Mouse (Mus musculus) frontal cortex, adult 2 months (tissue): ENCODE data around the gene Clec16a. TPM values are rescaled to one million over a fixed set of nuclear protein-coding genes. Genes with fewer than 3 reads are reported as not detected.

Experiments used
- DNase-seq, 2 experiments: peaks; one replicate each; pipeline ENCODE4 v3.0.0; 2022; ENCODE audit warnings: low spot score in 1 of 2; ENCODE audit errors: extremely low spot score in 1 of 2
- polyA plus RNA-seq: library from polyadenylated mRNA; depleted of rRNA; stranded (reverse); fragments of >200 nt; gene quantifications from 2 replicates; pipeline ENCODE4 v1.2.3, GENCODE M21; 2012; rRNA removed

Clec16a gene
- polyA plus RNA-seq: 44.2 and 48.6 TPM in 2 replicates

DNA sequence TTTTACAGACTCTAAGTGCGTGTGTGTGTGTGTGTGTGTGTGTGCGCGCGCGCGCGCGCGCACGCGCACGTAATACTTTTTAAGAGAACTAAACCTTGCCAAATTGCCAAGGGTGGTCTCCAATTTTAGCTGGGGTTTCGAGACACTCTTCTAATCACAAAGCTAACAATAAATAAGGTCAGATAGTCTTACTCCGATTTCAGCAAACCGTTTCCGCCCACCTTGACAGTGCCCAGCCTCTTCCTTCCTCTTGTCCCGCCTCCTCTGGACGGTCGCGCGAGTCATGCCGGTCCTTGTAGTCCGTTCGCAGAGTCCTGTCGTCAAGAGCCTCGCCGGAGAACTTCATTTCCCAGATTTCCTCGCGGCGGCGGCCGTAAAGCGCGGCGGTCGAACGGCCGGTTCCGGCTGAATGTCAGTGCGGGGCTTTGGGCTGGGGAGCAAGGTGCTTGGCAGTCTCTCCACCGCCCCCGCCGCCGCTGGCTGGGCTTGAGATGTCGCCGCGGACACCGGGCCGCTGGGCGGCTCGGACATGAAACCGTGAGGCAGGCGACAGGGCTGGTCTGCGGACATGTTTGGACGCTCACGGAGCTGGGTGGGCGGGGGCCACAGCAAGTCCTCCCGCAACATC is at the start of gene Clec16a:
TSS of gene Clec16a (plus strand) at position 345 of the 628 bp plus-strand sequence.
- DNase-seq: peak; percentile 95 to 97

DNA sequence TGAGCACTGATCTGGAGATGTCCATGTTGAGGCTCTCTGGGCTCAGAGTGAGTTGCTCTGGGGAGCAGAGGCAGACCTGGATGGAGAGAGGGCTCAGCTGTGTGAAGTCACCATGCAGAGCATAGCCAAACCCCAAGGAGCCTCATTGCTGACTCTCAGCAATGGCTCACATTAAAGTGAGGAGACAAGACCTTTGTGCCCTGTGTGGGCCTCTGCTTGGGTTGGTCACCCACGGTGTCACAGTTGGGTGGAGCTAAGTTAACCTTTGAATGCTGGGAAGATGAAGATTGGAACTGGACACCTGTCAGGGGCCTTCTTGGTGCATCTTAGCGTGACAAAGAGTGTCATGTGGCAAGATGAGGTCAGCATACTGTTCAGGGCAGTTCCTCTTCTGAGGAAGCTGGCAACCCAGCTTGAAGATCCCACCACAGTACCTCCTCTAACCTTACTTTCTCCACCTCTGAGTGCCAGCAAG is 49.3 kb upstream of the Clec16a start:
- no peak for DNase-seq

DNA sequence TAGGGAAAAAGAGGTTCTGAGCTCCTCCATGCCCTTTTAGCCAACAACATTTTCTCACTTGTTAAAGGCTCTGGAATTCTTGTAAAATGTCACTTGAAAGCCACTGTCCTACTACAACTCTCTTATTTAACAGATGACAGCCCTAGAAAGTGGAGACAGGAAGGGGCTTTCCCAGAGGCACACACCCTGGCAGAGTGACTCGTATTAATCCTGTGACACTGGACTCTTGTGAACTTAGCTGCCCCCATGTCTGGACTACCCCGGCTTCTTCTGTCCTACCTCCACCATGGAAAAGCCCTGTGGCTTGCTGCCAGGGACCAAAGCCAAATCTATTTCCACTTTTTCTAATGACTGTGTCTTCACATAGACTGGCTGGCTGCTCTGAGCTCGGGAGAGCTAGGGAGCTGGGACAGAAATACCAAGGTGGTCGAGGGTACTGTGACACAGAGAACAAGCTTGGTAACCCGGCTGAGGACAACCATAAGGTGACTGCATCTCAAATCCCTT is 47.0 kb upstream of the Clec16a start:
- no peak for DNase-seq

DNA sequence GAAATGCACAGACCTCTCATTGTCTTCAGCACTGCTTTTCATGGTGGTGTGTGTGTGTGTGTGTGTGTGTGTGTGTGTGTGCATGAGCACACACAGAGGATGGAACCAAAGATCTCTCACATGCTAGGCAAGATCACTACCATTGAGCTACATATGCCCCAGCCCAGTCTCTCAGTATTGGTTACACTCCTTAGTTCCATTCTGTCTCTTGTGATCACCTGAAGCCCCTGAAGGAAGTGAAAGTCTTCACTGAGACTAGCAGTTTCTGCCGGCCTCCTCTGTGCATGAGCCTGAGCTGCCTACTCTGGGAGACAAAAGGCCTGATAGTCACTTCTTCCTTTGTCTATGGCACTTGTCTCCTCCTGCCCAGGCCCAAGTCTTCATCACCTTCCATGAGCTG is 46.0 kb upstream of the Clec16a start:
- DNase-seq: no peak

DNA sequence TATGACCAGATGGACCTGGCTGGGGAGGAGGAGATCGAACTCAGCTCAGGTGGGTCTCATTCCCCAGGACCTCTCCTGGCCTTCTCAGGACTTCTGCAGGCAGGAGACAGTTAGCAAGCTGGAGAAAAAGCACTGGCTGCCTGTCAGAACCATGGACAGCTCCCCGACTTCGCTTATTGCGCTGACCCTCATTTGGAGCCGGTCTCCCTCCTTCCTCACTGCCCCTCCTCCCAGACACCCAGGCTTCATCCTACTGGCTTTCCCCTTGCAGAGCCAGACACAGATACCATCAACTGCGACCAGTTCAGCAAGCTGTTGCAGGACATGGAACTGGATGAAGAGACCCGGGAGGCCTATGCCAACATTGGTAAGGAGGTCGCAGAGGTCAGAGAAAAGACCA is 43.3 kb upstream of the Clec16a start:
- no peak for DNase-seq

DNA sequence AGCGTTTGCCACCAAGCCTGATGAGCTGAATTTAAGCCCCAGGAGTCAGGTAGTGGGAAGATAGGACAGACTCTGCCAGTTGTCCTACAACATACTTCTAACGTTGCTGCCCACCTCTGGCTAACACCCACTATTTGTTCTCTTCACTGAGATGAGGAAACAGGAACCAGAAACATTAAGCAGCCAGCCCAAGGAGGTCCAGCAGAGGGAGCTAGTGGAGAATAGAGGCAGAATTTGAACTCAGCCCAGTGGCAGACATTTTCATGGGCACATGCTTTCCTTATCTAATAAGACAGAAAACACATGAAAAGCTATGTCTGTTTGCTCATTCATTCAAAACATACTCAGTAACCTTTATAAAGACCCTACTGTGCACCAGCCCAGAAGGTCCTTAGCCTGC is 42.1 kb upstream of the Clec16a start:
- DNase-seq: no peak

DNA sequence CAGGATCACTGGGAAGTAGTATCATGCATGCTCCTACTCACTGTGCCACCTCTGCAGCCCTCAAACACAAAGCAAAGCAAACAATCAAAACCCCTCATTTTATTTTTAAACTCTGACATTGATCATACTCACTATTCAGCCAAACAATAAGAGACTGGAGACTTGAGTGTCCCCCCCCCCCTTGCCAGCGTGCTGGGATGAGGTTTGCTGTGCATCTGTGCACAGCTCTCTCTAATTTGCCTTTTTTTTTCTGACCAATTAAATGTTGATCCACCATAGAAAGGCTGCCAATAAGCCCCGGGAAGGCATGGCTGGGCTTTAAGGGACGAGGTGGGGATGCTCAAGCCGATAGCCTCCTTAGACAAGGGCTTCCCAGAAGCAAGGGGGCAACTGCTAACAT is 37.7 kb upstream of the Clec16a start:
- no peak for DNase-seq

DNA sequence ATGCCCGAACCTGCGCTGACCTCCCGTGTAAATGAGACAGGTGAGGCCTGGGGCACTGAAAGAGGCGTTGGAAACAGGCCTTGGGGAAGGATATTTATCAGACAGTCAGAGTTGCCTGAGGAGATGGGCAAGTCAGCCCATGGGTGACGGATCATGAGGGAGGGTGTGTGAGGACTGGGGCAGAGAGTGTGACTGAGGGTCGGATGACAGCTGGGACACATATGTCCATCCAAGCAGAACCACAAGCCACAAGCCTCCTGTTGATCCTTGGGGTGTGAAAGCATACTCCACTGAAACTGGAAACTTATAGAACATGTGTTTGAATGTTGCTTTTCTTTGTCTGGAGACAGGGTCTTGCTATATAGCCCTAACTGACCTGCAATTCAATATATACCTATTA is 36.4 kb upstream of the Clec16a start:
- no peak for DNase-seq

DNA sequence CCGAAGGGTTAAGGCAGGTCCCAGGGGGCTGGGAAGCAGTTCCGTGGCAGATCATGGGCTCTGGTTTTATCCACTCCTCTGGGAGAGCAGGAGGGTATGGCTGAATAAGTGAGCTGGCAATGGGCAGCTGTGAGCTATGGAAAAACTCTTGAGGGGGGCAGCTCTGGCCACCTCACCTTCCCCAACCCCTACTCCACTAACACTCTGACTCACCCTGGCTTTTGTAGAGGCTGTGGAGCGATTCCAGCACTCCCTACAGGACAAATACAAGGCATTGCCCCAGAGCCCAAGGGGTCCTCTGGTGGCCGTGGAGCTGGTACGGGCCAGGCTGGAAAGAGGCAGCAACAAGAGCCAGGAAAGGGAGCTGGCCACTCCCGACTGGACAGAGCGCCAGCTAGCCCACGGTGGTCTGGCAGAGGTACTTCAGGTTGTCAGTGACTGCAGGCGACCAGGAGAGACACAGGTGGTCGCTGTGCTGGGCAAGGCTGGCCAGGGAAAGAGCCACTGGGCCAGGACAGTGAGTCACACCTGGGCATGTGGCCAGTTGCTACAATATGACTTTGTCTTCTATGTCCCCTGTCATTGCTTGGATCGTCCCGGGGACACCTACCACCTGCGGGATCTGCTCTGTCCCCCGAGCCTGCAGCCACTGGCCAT is 34.5 kb upstream of the Clec16a start:
- no peak for DNase-seq

DNA sequence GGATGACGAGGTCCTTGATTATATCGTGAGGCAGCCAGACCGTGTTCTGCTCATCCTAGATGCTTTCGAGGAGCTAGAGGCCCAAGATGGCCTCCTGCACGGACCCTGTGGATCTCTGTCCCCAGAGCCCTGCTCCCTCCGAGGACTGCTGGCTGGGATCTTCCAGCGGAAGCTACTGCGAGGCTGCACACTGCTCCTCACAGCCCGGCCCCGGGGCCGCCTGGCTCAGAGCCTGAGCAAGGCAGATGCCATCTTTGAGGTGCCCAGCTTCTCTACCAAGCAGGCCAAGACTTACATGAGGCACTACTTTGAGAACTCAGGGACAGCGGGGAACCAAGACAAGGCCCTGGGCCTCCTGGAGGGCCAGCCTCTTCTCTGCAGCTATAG is 34.0 kb upstream of the Clec16a start:
- DNase-seq: no peak

DNA sequence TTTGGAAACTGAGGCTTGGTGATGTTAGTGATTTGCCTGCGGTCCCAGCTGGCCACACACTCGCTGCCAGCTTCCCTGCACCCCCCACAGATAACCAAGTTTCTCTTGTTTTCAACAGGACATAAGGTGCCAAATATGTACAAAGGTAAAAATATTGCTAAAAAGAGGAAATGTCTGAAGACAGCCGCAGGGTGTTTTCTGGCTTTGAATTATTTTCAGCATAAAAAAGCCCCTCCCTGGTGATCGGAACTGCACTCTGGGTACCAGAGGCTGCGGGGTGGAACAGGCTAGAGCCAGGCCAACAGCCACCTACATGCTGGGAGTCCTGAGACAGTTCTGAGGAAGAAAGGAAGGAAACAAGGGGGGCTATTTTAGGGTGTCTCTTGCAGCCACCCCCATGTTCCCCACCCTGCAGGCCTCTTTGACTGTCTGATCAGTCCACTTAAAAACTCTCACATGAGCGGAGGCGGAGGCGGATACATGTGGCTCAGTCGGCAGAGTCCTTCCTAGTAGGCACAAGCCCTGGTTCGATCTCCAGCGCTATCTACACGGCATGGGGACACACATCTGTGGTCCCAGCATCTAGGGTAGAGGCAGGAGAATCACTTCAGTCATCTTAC is 29.1 kb upstream of the Clec16a start:
- no peak for DNase-seq

DNA sequence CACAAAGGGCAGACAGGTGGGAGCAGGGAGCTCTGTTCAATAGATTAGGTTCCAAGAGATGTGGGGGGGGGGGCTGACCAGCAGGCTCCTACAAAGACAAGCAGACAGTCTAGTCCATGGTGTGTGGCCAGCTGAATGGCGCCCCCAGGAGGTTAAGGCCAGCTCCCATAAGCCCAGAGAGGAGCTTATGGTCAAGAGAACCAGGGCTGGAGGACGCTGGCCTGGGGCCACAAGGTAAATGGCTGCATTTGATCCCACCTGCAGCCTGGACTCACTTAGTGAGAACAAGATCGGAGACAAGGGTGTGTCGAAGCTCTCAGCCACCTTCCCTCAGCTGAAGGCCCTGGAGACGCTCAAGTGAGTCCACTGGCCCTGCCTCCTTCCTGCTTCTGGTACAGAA is 27.1 kb upstream of the Clec16a start:
- DNase-seq: no peak

DNA sequence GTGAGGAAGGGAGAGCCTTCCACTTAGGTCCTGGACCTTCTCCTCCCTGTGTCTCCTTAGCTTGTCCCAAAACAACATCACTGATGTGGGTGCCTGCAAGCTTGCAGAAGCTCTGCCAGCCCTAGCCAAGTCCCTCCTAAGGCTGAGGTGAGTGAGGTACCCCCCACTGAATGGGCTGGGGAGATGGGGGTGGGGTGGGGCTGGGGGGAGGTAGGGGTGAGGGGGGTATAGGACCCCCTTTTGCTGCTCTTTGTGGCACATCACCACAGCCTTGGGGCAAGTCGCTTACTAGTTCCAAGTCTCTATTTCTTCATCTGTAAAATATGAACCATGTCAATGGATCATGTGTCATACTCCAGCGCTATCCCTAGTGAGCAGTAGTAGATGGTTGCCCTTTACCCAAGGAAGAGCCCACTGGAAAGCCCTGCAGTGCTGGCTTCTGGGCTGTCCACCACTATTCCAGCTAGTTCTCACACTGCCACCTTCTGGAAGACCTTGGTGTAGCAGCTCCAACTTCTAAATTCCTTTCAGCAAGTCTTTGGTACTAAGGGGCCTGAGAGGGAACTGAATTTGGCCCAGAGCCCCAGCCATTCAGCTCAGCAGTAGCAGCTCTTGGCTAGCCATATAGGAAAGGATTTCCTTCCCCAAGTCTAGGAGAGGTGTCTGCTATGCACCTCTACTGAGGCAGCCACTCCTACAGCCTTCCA is 24.1 kb upstream of the Clec16a start:
- peak; percentile 55 to 94 for DNase-seq

DNA sequence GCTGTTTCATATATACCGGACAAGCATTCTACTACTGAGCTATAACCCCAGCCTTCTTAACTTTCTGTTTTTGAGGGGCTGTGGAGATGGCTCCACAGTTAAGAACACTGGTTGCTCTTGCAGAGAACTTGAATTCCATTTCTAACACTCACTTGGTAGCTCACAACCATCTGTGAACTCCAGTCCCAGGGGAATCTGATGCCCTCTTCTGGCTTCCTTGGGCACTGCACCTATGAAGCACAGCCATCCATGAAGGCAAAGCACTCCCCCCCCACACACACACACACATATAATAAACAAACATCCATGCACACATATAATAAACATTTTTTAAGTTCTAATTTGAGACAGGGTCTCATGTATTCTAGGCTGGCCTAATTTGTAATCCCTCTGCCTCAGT is 22.3 kb upstream of the Clec16a start:
- DNase-seq: peak in 1 of 2 experiments; percentile 87

DNA sequence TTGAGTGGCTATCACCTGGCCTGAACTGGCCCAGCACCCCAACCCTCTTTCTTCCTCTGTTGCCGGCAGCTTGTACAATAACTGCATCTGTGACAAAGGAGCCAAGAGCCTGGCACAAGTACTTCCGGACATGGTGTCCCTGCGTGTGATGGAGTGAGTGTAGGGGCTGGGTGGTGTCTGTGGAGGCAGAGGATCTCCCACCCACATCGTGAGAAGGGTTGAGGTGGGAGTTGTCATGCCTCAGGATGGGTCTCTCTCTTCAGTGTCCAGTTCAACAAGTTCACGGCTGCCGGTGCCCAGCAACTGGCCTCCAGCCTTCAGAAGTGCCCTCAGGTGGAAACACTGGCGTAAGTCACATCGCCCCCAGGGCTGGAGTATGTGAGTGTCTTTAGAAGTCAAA is 21.5 kb upstream of the Clec16a start:
- DNase-seq: no peak

DNA sequence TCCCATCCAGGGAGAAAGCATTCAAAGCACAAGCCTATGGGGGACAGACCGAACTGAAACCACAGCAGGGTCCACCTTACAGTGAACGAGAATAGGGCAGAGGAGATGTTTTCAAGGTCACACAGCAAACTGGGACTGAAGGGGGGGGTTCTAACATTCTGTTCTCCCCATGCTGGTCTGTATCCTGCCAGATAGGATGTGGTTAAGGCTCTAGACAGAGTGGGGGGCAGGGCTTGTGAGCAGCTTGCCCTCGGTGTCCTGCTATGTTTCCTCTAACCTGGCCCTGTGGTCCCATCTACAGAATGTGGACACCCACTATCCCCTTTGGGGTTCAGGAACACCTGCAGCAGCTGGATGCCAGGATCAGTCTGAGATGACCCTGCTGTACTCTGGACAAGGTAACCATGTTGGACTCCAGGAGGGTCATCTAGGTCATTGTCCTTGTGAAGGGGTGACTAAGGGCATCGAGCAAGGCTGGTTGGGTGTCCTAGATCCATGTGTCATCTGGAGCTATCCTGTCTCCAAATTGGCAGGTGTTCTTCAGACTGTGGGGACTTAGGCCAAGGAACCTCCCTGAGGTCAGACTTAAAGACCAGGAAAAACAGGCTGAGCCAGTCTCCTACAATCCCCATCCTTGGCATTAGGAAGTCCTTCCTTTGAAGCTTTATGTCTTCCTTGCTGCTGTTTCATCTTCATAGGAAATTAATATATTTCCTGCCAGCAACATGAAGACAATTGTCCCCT is 20.1 kb upstream of the Clec16a start:
- no peak for DNase-seq

DNA sequence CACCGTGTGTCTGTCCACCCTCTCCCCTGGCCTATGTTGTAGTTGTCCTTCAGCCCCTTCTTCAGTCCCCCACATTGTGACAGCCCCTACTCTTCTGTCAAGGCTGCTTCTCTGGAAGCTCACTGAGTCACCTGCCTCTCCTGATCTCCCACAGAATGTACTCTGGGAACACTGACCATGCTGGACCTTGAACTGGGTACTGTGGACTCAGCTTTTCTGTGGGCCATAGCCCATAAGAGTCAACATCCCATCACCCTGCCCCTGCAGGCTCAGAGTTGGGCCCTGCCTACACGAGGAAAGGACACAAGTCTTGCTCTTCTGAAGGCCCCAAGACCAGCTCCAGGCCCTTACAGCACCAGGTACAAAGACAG is 19.5 kb upstream of the Clec16a start:
- no peak for DNase-seq

DNA sequence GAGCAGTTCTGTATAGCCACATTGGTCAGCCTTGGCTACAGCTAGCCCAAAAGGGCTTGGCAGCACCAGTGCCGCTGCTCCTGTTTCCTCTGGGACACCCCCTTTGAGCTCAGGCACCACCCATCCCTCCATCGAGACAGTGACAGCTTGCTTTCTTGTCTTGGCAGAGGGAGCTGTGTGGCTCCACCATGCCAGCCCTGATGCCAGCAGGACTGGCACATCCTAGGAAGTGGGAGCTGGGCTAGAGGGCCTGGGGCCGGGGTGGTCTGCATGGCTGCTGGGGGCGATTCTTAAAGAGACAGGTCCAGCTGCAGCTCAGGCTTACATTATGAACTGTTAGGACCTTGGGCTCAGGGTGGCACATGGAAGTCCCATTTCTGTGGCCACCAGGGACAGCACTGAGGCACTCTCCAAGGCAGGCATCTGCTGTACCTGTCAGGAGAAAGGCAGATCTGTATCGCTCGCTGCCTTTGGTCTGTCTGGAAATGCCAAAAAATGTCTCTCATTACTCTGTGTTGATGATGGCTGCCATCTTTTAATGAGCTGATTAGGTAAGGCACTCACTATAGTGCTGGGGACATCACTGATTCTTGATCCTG is 18.0 kb upstream of the Clec16a start:
- no peak for DNase-seq

DNA sequence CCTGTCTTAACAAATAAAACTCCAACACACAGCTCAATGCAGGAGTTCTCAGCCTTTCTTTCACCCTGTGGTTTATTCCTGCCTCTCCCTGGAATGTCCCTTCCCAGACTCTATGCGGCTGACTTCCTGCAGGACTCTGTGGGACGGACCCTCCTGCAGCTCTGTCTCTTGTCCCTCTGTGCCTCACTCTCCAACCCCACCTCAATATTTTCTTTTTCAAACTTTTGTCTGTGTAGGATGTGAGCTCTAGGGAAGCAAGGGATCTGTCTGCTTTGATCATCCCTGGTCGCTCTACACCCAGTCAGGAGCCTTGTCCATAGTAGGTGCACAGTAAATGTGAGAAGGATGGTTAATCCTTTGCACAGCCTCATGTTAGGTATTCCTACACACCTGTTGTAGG is 16.8 kb upstream of the Clec16a start:
- no peak for DNase-seq

DNA sequence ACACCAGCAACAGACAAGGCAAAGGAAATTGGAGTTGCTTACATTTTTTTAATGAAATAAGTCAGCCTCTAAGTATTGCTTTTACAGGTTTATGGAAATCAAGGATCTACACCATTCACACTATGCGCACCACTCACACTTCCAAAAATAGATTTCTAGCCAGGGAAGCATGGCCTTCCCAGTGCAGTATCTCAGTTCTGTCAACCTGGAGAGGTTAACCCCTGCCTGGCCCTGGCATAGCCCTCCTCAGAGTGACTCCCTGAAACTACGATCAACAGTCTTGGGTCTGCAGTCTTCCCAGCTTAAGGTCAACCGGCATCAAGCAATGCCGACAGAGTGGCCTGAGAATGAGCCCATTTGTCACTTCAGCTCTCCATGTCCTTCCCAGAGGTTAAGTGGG is 15.0 kb upstream of the Clec16a start:
- no peak for DNase-seq
